Mouse (Mus musculus) E14TG2a.4 (cell line): Measurements from ENCODE around the gene Ensa.
A peak's percentile ranks its signal among the peaks of the same experiment; 100 is the strongest.
"Not testable (repeated sequence)": the region's sequence is repeated elsewhere in the genome, so short reads cannot be mapped to it uniquely, and the experiment has no call there.

Experiments used
- H3K27me3 ChIP-seq: 2 replicates; pipeline ENCODE4 v1.6.1; 2014; ENCODE audit warnings: low read length, control low read depth; ENCODE audit not compliant: insufficient read depth
- H3K36me3 ChIP-seq: 2 replicates; pipeline ENCODE4 v1.6.1; 2014; ENCODE audit warnings: low read length, control low read depth; ENCODE audit not compliant: insufficient read depth
- H3K4me1 ChIP-seq: replicated peaks from 2 replicates; pipeline ENCODE4 v1.6.1; 2014; ENCODE audit warnings: low read depth, low read length, control low read depth
- H3K4me3 ChIP-seq: replicated peaks from 2 replicates; pipeline ENCODE4 v1.5.1; 2014; ENCODE audit warnings: mild to moderate bottlenecking, low read length
- H3K9me3 ChIP-seq: 2 replicates; pipeline ENCODE4 v1.6.1; 2014; ENCODE audit warnings: low read length, control low read depth
- CTCF ChIP-seq: conservative IDR thresholded peaks from 2 replicates; pipeline ENCODE4 v1.5.1; 2014; ENCODE audit warnings: low read length
- NANOG ChIP-seq: IDR thresholded peaks from 2 replicates; pipeline ENCODE4 v1.6.1; 2014; ENCODE audit warnings: borderline replicate concordance, low read length, mixed read lengths
- POU5F1 ChIP-seq: IDR thresholded peaks from 2 replicates; pipeline ENCODE4 v1.6.1; 2014; ENCODE audit warnings: low read length, borderline replicate concordance

Ensa gene

DNA sequence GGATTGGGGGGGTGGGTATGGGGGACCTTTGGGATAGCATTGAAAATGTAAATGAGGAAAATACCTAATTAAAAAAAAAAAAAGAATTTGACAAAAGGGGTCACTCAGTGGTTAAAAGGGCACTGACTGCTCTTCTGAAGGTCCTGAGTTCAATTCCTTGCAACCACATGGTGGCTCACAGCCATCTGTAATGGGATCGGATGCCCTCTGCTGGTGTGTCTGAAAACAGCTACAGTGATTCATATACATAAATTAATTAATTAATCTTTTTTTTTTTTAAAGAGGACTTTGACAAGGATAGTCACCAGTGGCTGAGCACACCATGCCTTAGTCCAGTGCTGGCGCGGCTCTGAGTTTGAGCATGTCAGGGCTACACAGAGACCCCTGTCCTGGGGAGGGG is 45.6 kb downstream of the Ensa start:
- peaks cover 58% of the 10 kb centered on the region for H3K36me3 ChIP-seq
- not testable (repeated sequence) for H3K27me3 ChIP-seq, H3K4me3 ChIP-seq, H3K9me3 ChIP-seq
- peak; percentile 38 for TF ChIP-seq CTCF
- H3K4me1 ChIP-seq, result peaks cover 89% of the 10 kb centered on the region

DNA sequence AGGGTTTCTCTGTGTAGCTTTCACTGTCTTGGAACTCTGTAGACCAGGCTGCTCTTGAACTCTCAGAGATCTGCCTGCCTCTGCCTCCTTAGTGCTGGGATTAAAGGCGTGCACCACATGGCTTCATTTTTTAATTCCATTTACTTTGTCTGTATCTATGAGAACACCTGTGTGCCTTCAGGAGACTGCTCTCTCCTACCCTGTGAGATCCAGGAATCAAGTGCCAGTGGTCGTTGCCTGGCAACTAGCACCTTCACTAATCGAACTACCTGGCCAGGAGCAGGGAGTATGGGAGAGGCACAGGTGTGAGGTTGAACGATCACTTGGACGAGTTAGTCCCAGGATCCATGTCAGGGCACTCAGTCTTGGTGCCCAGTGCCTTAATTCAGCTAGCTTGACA is 46.4 kb downstream of the Ensa start:
- TF ChIP-seq CTCF (no peak), POU5F1 (no peak), NANOG (no peak)
- Histone ChIP-seq H3K27me3 (no peaks in the 10 kb centered on the region), H3K4me1 (peaks cover 90% of the 10 kb centered on the region), H3K36me3 (peaks cover 56% of the 10 kb centered on the region), H3K9me3 (no peaks in the 10 kb centered on the region), H3K4me3 (no peak overlapping the region)

DNA sequence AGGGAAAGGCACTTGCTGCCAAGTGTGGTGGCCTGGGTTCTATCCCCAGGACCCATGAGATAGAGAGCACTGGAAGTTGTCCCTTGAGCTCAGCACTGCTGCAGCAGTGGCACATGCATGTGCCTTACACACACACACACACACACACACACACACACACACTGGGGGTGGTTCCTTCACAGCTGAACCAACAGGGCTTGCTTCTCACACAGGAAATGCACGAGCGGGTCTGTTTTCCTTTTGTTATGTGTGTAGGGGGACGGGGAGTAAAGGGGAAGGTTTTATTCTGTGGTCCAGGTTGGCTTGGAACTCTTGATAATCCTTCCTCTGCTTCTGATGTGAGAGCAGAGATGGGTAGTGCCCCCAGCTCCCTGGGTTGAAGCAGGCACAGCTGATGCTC is 47.7 kb downstream of the Ensa start:
- Histone ChIP-seq H3K4me3 (peak overlapping the region; percentile 76), H3K36me3 (peaks cover 50% of the 10 kb centered on the region), H3K4me1 (peaks cover 90% of the 10 kb centered on the region), H3K27me3 (no peaks in the 10 kb centered on the region), H3K9me3 (no peaks in the 10 kb centered on the region)
- TF ChIP-seq POU5F1 (no peak), NANOG (no peak), CTCF (no peak)

DNA sequence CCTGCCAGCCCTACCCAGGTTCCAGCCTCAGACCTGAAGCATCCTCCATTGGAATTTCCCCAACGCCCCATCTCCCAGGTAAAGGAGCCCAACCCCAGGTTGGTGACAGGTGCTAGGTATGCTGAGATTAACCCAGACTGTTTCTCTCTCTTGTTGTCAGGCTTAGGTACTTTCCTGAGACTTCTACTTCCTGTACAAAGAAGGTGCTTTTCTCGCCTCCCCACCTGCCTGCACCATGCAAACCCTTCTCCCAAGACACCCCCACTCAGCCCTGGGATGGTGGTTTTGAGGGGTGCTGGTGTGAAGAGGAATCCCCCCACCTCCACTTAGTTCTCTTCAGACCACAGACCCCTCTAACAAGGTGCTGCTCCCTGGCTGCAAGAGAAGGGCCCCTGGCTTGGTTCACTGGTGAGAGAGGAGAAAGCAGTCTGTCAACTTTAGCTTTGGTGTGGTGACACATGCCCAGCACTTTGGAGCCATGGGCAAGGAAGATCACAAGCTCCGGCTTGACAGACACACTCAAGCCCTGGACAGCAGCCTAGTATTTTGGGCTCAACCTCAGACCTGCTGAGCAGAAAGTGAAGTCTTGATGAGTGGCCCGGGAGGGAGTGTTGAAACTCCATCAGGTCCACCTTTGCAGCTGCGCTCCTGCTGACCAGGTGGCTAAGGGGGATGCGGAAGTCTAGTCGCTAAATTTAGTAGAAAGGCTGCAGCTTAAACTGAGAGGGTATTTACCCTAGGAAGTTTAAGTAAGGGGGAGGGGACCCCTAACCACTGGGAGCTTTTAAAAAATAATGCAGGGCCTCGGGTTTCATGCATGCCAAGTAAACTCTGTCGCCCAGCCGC is 48.3 kb downstream of the Ensa start:
- H3K27me3 ChIP-seq, result no peaks in the 10 kb centered on the region
- peaks cover 90% of the 10 kb centered on the region for H3K4me1 ChIP-seq
- H3K4me3 ChIP-seq, result peak overlapping the region; percentile 76
- TF ChIP-seq POU5F1, result no peak
- no peaks in the 10 kb centered on the region for H3K9me3 ChIP-seq
- H3K36me3 ChIP-seq, result peaks cover 44% of the 10 kb centered on the region

DNA sequence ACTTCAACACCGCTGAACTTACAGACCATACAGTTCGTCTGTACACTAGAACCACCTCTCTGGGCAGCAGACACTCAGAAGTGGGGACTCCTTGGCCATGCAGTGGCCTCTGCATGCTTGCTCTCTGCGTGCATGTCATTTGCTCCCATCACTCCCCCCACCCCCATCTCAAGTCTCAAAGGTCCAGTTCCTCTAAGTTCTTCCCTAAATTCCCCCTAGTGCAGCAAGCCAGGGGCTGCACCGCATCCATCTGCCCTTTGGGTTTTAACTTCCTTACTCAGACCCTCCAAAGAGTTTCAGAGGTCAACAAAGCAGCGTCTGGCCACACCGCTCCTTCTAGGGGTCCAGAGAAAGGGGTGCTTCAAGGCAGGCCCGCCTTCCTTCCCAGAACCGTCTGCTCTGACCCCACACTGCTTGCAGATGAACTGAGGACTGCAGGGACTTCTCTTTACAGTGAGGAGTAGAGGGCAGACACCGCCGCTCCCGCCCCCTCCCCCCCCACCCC is 49.0 kb downstream of the Ensa start:
- no peak for TF ChIP-seq POU5F1
- no peak for TF ChIP-seq CTCF
- TF ChIP-seq NANOG, result no peak
- peak overlapping the region; percentile 76 for H3K4me3 ChIP-seq
- H3K9me3 ChIP-seq, result no peaks in the 10 kb centered on the region
- H3K4me1 ChIP-seq, result peaks cover 90% of the 10 kb centered on the region
- peaks cover 41% of the 10 kb centered on the region for H3K36me3 ChIP-seq
- H3K27me3 ChIP-seq, result no peaks in the 10 kb centered on the region

DNA sequence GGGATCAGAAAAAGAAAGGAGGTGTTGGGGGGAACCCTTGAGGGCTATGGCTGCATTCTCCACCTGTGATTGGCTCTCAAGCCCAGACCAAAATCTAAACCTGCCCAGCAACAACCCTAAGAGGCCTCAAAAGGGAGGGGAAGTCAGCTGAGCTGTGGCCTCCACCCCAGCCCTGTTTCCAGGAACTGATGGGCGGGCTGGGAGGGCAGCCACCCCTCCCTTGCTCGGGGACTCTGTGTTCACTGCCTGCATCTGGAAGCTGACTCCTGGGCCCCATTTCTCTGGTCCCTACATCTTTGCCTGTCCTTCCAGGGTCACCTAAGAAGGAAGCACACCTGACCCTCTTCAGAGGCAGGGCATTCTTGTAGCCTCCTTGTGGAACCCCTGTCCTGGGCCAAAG is 49.4 kb downstream of the Ensa start:
- Histone ChIP-seq H3K27me3 (no peaks in the 10 kb centered on the region), H3K9me3 (no peaks in the 10 kb centered on the region), H3K4me3 (peak overlapping the region; percentile 69), H3K36me3 (peaks cover 36% of the 10 kb centered on the region), H3K4me1 (peaks cover 87% of the 10 kb centered on the region)
- TF ChIP-seq POU5F1 (no peak), CTCF (no peak), NANOG (no peak)

DNA sequence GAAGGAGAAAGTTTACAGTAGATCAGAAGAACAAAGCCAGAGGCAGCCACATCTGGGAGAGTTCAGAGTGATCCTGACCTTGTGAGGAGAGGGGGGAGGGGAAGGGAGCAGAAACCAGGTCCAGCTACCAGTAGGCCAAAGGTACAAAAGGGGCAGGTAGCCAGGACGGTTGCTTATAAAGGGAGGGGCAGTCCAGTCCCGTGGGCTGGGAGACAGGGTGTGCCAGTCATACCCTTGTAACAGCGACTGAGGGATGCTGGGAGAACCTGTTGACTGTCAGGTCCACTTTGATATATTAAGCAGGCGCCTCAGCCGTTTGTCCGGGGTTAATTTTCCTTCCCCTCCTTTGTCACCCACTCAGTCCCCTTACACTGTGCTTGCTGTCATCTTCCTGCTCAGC is 50.0 kb downstream of the Ensa start:
- Histone ChIP-seq H3K9me3 (no peaks in the 10 kb centered on the region), H3K4me1 (peaks cover 87% of the 10 kb centered on the region), H3K4me3 (peak overlapping the region; percentile 69), H3K27me3 (no peaks in the 10 kb centered on the region), H3K36me3 (peaks cover 31% of the 10 kb centered on the region)
- TF ChIP-seq NANOG (no peak), CTCF (no peak), POU5F1 (no peak)

DNA sequence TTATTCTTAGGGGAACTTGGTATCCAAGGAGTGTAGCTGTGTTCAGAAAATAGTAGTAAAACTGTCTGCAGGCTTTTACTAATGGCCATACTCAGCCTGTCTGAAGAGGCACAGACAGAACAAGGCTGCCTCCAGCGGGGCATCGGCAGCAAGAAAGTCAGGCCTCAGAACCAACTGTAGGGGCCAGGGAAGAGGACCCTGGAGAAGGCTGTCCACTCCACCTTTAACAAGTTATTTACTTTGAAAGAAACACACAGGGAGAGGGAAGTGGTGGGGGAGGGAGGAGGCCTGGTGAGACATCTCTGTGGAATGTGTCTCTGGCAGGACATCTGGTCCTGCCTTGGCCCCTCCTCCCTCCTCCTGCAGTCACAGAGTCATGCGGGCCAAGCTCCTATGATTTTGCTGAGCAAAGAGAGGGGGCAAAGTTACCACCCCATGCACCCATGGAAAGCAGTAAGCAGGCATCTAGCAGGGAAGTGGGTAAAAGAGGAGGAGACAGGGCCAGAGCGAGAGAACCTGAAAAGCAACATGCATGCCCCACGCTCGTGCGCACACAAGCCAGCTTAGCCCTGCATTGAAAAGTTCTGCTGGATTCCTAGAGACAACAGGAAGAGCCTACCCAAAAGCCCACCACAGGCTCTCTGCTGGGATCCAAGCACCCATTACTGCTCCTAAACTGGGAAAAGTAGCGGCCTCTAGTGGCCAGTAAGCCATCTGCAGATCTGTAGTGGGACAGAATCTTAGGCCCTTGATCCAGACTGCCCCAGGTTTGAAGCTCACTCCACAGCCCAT is 50.7 kb downstream of the Ensa start:
- no peaks in the 10 kb centered on the region for H3K27me3 ChIP-seq
- H3K36me3 ChIP-seq, result peaks cover 28% of the 10 kb centered on the region
- no peaks in the 10 kb centered on the region for H3K9me3 ChIP-seq
- no peak for TF ChIP-seq POU5F1
- no peak for TF ChIP-seq NANOG
- peak; percentile 91 for TF ChIP-seq CTCF
- peak overlapping the region; percentile 69 for H3K4me3 ChIP-seq
- peaks cover 89% of the 10 kb centered on the region for H3K4me1 ChIP-seq
